Mouse (Mus musculus) liver, adult 2 months (tissue): ENCODE measurements at regions not wholly inside any gene's neighbourhood (a gene's known extent, or its start where the extent isn't known, plus 50 kb on each side); places are given as distances from the start of the nearest gene placed in this dataset.

Experiments
- CTCF ChIP-seq: fragments of 200-500 bp; IDR thresholded peaks from 2 replicates; pipeline ENCODE4 v1.5.1; 2011; ENCODE audit warnings: low read depth, low read length, control low read depth
- POLR2A ChIP-seq: fragments of 200-500 bp; IDR thresholded peaks from 2 replicates; pipeline ENCODE4 v1.6.1; 2011; ENCODE audit warnings: low read length, control low read depth; ENCODE audit not compliant: insufficient read depth; ENCODE audit errors: extremely low read depth

DNA sequence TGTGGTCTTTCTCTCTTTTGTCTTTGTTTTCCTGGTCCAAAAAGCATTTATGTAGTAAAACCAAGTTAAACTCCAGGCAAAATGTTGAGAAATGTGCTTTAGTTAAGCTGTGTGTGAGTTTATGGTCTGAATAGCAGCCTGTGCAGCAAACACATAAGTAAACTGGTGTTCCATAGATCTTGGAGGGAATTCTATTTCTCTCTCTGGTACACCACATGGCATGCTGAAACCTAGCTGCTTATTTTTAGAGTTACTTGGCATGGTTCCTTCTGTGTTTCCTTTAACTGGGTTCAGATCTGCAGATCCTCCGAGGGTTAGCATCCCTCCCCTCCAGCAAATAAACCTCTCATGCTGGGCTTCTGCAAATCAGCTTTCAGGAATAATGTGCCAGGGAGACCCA lies 225.1 kb downstream of the Cdca7 start:
- no peak for TF ChIP-seq CTCF
- TF ChIP-seq POLR2A = no peak
